Mouse (Mus musculus) lung, postnatal 0 days (tissue): ENCODE results near the gene Ccnt1. TPM values are rescaled to one million over a fixed set of nuclear protein-coding genes. Genes with fewer than 3 reads are reported as not detected.
"Not testable (repeated sequence)": the region's sequence is repeated elsewhere in the genome, so short reads cannot be mapped to it uniquely, and the experiment has no call there.

Source experiments
- ATAC-seq: fragments of 200-750 bp; cut with Nextera tagmentation; 2 replicates; pipeline ENCODE4 v1.8.0; 2017; ENCODE audit warnings: moderate library complexity
- DNase-seq: peaks from one replicate; pipeline ENCODE4 v3.0.0-alpha.2; 2016; ENCODE audit warnings: low spot score
- H3K27ac ChIP-seq: fragments of 300-500 bp; sonication (generic); 2 replicates; pipeline ENCODE4 v1.5.1; 2014; ENCODE audit warnings: antibody characterized with exemption, mild to moderate bottlenecking, low read length, mixed read lengths
- H3K27me3 ChIP-seq: fragments of 300-500 bp; sonication (generic); replicated peaks from 2 replicates; pipeline ENCODE4 v1.6.1; 2014; ENCODE audit warnings: low read length, mixed read lengths; ENCODE audit not compliant: insufficient read depth
- H3K36me3 ChIP-seq: fragments of 300-500 bp; sonication (generic); 2 replicates; pipeline ENCODE4 v1.6.1; 2014; ENCODE audit warnings: low read length, mixed read lengths; ENCODE audit not compliant: insufficient read depth
- H3K4me1 ChIP-seq: fragments of 300-500 bp; sonication (generic); 2 replicates; pipeline ENCODE4 v1.6.1; 2014; ENCODE audit warnings: antibody characterized with exemption, low read depth, low read length, mixed read lengths; ENCODE audit not compliant: insufficient read depth
- H3K4me2 ChIP-seq: fragments of 300-500 bp; sonication (generic); replicated peaks from 2 replicates; pipeline ENCODE4 v1.6.1; 2014; ENCODE audit warnings: low read depth, mild to moderate bottlenecking, low read length, moderate library complexity, mixed read lengths
- H3K4me3 ChIP-seq: fragments of 300-500 bp; sonication (generic); 2 replicates; pipeline ENCODE4 v1.5.1; 2014; ENCODE audit warnings: low read depth, low read length
- H3K9ac ChIP-seq: fragments of 300-500 bp; sonication (generic); replicated peaks from 2 replicates; pipeline ENCODE4 v1.6.1; 2014; ENCODE audit warnings: low read depth, mild to moderate bottlenecking
- H3K9me3 ChIP-seq: fragments of 300-500 bp; sonication (generic); 2 replicates; pipeline ENCODE4 v1.6.1; 2016; ENCODE audit warnings: low read length, mixed read lengths
- CTCF ChIP-seq: IDR thresholded peaks from 2 replicates; pipeline ENCODE4 v1.5.1; 2016; ENCODE audit warnings: antibody characterized with exemption, mild to moderate bottlenecking
- EP300 ChIP-seq: IDR thresholded peaks from 2 replicates; pipeline ENCODE4 v1.6.1; 2016; ENCODE audit warnings: antibody characterized with exemption, mild to moderate bottlenecking, control low read depth
- WGBS: fragments of 180-500 bp; shearing (Covaris S2); extraction: QIAGEN DNeasy Blood & Tissue Kit; methylation state at CpG from one replicate; pipeline ENCODE4 v1.1.7; 2014; 5-methylcytosine and 5-hydroxymethylcytosine counted together
- polyA plus RNA-seq: library from polyadenylated mRNA; unstranded; fragments of >200 nt; fragmentation: Nextera tagmentation; extraction: Ambion mirVana; gene quantifications from 2 replicates; pipeline ENCODE4 v1.2.1, GENCODE M21; 2015

The Ccnt1 gene
- polyA plus RNA-seq, 1 experiment from 2014 or later: 31.0 TPM

- Histone ChIP-seq H3K27me3 (no peaks in the 10 kb centered on the region), H3K9ac (no peak overlapping the region), H3K9me3 (no peaks in the 10 kb centered on the region), H3K4me2 (no peak overlapping the region), H3K27ac (no peak overlapping the region), H3K4me1 (peaks cover 6% of the 10 kb centered on the region; the same call in 1 of the 2 replicates), H3K36me3 (peaks cover 27% of the 10 kb centered on the region), H3K4me3 (no peak overlapping the region)
- no peak for DNase-seq
- ATAC-seq: no peak
- TF ChIP-seq EP300: no peak
- no peak for TF ChIP-seq CTCF
- WGBS: 87% methylated on average over 5 of the region's 5 CpGs
Observed at GRCm38 (mm10) chr15:98528066-98528563, 42.6 kb downstream of the Ccnt1 start.

GRCm38 (mm10) chr15:98527056-98527771, 43.5 kb downstream of the Ccnt1 start:
- H3K27me3 ChIP-seq: no peaks in the 10 kb centered on the region
- H3K4me3 ChIP-seq: no peak overlapping the region
- WGBS: 90% methylated on average over 5 of the region's 5 CpGs
- no peaks in the 10 kb centered on the region for H3K9me3 ChIP-seq
- no peak overlapping the region for H3K27ac ChIP-seq
- H3K9ac ChIP-seq: no peak overlapping the region
- no peak for DNase-seq
- ATAC-seq: no peak
- H3K36me3 ChIP-seq: peaks cover 33% of the 10 kb centered on the region
- no peak for TF ChIP-seq EP300
- no peak for TF ChIP-seq CTCF
- no peaks in the 10 kb centered on the region for H3K4me1 ChIP-seq
- no peak overlapping the region for H3K4me2 ChIP-seq

GRCm38 (mm10) chr15:98526057-98526456, 44.7 kb downstream of the Ccnt1 start:
- DNase-seq (no peak), ATAC-seq (no peak)
- no peak for TF ChIP-seq CTCF
- no peak for TF ChIP-seq EP300
- Histone ChIP-seq H3K4me3 (no peak overlapping the region), H3K27ac (no peak overlapping the region), H3K9ac (no peak overlapping the region), H3K4me1 (no peaks in the 10 kb centered on the region), H3K9me3 (no peaks in the 10 kb centered on the region), H3K4me2 (no peak overlapping the region), H3K36me3 (peaks cover 33% of the 10 kb centered on the region), H3K27me3 (no peaks in the 10 kb centered on the region)
- whole genome bisulfite sequencing: 70% methylated on average over 5 of the region's 5 CpGs

GRCm38 (mm10) chr15:98521245-98521644, 49.5 kb downstream of the Ccnt1 start:
- Histone ChIP-seq H3K9me3 (no peaks in the 10 kb centered on the region), H3K27me3 (no peaks in the 10 kb centered on the region), H3K4me2 (no peak overlapping the region), H3K4me1 (no peaks in the 10 kb centered on the region), H3K9ac (no peak overlapping the region), H3K36me3 (peaks cover 33% of the 10 kb centered on the region; the same call in 1 of the 2 replicates), H3K4me3 (no peak overlapping the region), H3K27ac (no peak overlapping the region)
- DNase-seq (no peak), ATAC-seq (no peak)
- WGBS: 92% methylated on average over 3 of the region's 3 CpGs
- no peak for TF ChIP-seq EP300
- TF ChIP-seq CTCF: no peak

- Histone ChIP-seq H3K4me1 (no peaks in the 10 kb centered on the region), H3K27ac (no peak overlapping the region), H3K4me2 (no peak overlapping the region), H3K9ac (no peak overlapping the region), H3K4me3 (no peak overlapping the region), H3K27me3 (no peaks in the 10 kb centered on the region), H3K36me3 (peaks cover 15% of the 10 kb centered on the region; the same call in 1 of the 2 replicates), H3K9me3 (no peaks in the 10 kb centered on the region)
- 65% methylated on average over 16 of the region's 16 CpGs for whole genome bisulfite sequencing
- no peak for TF ChIP-seq EP300
- TF ChIP-seq CTCF: peak; percentile 93
- peak; percentile 56 for DNase-seq
- ATAC-seq: no peak
Observed at GRCm38 (mm10) chr15:98517380-98518355, 53.1 kb downstream of the Ccnt1 start.

- H3K9ac ChIP-seq, H3K4me2 ChIP-seq, ATAC-seq, DNase-seq, H3K27me3 ChIP-seq, H3K4me1 ChIP-seq, H3K9me3 ChIP-seq, H3K27ac ChIP-seq, H3K4me3 ChIP-seq: not testable (repeated sequence)
- H3K36me3 ChIP-seq: peaks cover 12% of the 10 kb centered on the region; the same call in 1 of the 2 replicates
- WGBS: 84% methylated on average over 2 of the region's 2 CpGs
Observed at GRCm38 (mm10) chr15:98514845-98515244, 55.9 kb downstream of the Ccnt1 start.
